Mouse (Mus musculus) large intestine, adult 2 months (tissue): ENCODE data around the gene Endou. TPM values are rescaled to one million over a fixed set of nuclear protein-coding genes. Genes with fewer than 3 reads are reported as not detected.

ENCODE experiments used
- DNase-seq: peaks from one replicate; pipeline ENCODE4 v3.0.0-alpha.2; 2012; ENCODE audit warnings: low read depth, low spot score
- WGBS: fragments of 180-500 bp; shearing (Covaris S2); methylation state at CpG from one replicate; pipeline ENCODE4 v1.1.7; 2018; 5-methylcytosine and 5-hydroxymethylcytosine counted together
- polyA plus RNA-seq: library from polyadenylated mRNA; depleted of rRNA; stranded (reverse); fragments of >200 nt; gene quantifications from 2 replicates; pipeline ENCODE4 v1.2.3, GENCODE M21; 2012; rRNA removed

Endou gene
- polyA plus RNA-seq, 1 experiment: 0.66 TPM

DNA sequence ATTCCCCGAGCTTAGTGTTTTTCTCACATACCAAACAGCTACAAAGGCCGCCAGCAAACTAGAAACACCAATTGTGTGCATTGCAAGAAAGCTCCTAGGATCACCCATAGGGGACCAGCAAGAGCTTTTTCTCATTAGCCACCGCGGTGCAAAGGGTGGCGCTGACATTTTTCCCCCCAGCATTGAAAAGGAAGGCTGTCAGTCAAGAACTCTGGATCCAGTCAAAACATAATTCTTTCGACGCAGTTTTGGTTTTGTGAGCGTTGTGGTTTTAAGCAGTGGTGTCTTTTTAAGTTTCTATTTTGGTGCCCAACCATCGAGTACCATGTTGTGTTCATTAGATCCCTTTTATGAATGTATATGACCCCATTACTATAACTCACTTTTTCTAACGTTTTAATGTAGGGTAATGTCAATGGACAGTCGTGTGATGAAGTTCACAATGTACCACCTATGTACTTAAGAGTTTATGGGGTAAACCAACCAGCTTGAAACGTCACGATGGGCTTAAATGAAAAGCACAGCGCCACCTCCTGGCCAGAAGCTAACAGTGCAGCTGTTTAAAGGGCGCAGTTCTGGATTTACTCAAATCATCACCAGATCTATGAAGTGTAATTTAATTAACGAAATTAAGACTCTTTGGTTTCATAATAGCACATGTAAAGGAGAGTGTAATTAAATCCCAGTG lies 66.0 kb downstream of the Endou start:
- DNase-seq: no peak
- WGBS: 58% methylated on average over 16 of the region's 16 CpGs

DNA sequence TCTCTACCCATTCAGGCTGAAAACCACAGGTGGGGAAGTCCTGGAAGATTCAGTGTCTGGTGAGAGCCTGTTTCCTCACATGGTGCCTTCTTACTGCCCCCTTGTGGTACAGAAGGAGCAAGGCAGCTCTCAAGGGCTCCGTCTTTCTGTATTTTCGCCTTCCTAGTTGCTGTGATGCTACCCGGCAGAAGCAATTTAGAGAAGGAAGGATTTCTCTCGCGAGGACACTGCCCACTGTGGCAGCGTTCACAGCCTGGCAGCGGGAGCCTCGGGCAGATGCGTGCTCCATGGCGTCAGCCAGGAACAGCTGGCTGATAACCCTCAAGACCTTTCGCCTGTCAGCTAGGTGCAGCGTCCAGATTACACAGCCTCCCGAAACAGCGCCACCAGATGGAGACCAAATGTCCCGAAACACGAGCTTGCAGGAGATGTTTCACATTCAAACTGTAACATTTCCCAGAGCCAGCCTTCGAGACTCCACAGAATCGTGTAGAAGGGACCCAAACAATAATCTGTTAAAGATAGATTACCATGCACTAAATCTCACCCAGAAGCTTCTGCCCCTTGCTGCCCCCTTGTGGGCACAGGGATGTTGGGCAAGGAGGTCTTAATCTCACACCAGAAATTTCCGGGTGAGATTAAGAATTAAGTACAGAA lies 67.3 kb downstream of the Endou start:
- DNase-seq: peak; percentile 35
- WGBS: 3% methylated on average over 19 of the region's 19 CpGs

Other genes starting within 250 kb of the Endou start
- 2.4 and 3.3 TPM in 2 replicates for gene Rpap3, start 25.5 kb downstream of the Endou start, polyA plus RNA-seq
- gene Rapgef3, start 36.6 kb upstream of the Endou start, polyA plus RNA-seq: 16.3 and 18.9 TPM in 2 replicates
- gene Slc48a1, start 47.2 kb upstream of the Endou start, polyA plus RNA-seq: 26.5 and 27.4 TPM in 2 replicates
- gene Hdac7, start 113.2 kb upstream of the Endou start, polyA plus RNA-seq: 22.9 and 23.1 TPM in 2 replicates
- gene Vdr, start 179.3 kb upstream of the Endou start, polyA plus RNA-seq: 93.3 and 165 TPM in 2 replicates
- 26.5 and 28.6 TPM in 2 replicates for gene Tmem106c, start 232.9 kb upstream of the Endou start, polyA plus RNA-seq